Mouse (Mus musculus): ENCODE measurements around the gene Usp30. TPM values are rescaled to one million over a fixed set of nuclear protein-coding genes. Genes with fewer than 3 reads are reported as not detected.

The Usp30 gene
- polyA plus RNA-seq (2015; fragmentation: Nextera tagmentation; extraction: Ambion mirVana): 16.2 and 16.8 TPM in 2 replicates

DNA sequence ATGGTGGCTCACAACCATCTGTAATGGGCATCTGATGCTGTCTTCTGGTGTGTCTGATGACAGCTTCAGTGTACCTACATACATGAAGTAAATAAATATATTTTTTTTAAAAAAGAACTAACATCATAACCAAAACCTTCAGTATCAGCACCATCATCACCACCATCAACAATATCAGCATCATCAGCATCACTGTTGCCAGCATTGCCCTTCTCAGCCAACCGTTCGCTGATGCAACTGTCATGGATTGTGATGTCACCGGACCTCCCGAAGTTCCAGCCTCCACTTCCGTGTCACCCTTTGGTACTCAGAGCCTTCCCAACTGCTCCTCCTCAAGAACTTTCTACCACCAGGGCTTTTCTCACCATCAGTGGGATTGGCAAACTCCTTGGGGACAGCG, at the start of gene Usp30:
Gene Usp30 (plus strand): TSS at position 301 of the 400 bp plus-strand sequence.
- no peaks in the 10 kb centered on the region for H3K27me3 ChIP-seq
- H3K9ac ChIP-seq: no peak within 1 kb of the TSS
- no peak within 1 kb of the TSS for H3K27ac ChIP-seq
- H3K36me3 ChIP-seq: peaks cover 40% of the 10 kb centered on the region
- H3K4me2 ChIP-seq: no peak within 1 kb of the TSS
- ATAC-seq (ENCODE audit: low FRiP score): no peak
- H3K4me3 ChIP-seq: no peak within 1 kb of the TSS
- H3K9me3 ChIP-seq: no peaks in the 10 kb centered on the region
- 0 out of 2 replicates have a peak, but pooled peaks cover 4% of the 10 kb centered on the region for H3K4me1 ChIP-seq (replicated peaks)
- WGBS: 97% methylated on average over 6 of the region's 6 CpGs

DNA sequence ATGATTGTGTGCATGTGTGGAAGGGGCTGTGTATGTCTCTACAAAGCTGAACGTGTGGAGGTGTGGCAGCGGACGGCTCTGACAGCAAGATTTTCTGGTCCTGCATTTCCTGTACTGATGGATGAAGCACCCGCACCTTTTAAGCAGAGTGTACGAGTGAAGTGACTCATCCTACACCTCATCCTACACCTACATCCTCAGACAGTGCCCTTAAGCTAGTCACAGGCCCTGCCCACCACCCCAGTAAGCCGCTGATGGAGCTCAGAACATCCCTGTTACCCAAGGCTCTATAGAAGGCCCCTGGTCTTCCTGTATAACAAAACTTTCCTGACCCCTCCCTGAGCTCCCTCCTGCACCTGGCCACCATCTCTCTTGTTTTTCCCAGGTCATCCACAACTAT, 40.9 kb upstream of the Usp30 start:
- no peak overlapping the region for H3K27ac ChIP-seq
- no peak for ATAC-seq (ENCODE audit: low FRiP score)
- H3K9me3 ChIP-seq: no peaks in the 10 kb centered on the region
- no peak overlapping the region for H3K4me3 ChIP-seq
- no peak overlapping the region for H3K9ac ChIP-seq
- WGBS: 71% methylated on average over 6 of the region's 6 CpGs
- 0 out of 2 replicates have a peak overlapping the region, but pooled peaks have one; percentile 9 for H3K4me2 ChIP-seq
- H3K4me1 ChIP-seq (replicated peaks): peaks cover 9% of the 10 kb centered on the region
- H3K27me3 ChIP-seq: no peaks in the 10 kb centered on the region
- peaks cover 23% of the 10 kb centered on the region for H3K36me3 ChIP-seq

DNA sequence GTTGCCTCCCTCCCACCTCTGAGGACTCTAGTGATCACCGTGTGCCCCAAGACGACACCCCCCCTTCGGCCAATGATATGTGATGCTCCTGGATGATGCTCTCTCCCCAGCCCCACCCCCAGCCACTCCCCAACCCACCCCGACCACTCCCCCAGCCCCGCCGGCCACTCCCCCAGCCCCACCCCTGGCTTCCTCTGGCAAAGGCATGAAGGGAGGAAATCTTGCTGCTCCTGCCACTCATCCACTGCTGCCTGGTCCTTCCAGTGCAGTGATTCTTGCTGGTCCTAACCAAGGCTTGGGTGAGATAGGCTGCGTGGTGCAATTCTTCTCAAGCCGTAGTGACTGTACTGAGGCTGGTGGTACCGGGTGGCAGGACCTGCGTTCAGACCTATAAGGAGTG, 40.4 kb upstream of the Usp30 start:
- peaks cover 28% of the 10 kb centered on the region for H3K36me3 ChIP-seq
- 10% methylated on average over 10 of the region's 10 CpGs for WGBS
- no peak overlapping the region for H3K9ac ChIP-seq
- H3K4me1 ChIP-seq (replicated peaks): peaks cover 9% of the 10 kb centered on the region
- no peaks in the 10 kb centered on the region for H3K9me3 ChIP-seq
- no peaks in the 10 kb centered on the region for H3K27me3 ChIP-seq
- H3K27ac ChIP-seq: no peak overlapping the region
- peak overlapping the region; percentile 9; the same call in 1 of the 2 replicates for H3K4me2 ChIP-seq
- no peak overlapping the region for H3K4me3 ChIP-seq
- ATAC-seq (ENCODE audit: low FRiP score): peak; percentile 46; the same call in 1 of the 2 replicates

DNA sequence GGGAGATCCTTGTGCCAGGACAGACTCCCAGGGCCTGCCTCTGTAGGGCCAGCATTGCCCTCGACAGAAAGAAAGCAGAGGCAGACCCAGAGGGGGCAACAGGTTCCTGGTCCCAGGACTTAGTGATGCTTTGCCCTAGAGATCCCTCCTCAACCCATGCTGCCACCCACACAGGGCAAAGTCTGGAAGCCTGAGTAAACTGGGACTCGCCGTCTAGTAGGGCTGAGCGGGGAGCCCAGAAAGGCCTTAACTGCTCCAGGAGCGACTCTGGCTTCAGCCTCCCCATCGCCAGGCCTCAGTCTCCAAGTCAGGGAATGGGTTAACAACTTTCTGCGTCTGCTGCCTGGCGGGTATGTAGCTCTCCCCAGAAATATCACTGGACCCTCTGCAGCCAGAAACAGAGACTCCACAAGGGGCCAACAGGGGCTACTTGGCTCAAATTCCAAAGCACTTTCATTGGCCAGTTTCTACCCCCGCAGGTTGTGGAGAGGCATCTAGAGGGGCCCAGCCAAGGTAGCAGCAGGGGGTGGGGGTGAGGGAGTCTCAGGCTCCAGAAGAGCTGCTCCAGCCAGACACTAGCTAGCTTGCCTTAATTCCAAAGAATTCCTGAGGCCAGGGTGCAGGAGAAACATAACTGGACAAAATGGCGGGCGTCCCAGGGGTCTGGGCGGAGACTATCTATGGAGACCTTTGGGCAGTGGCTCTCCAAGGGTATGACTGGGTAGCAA, 37.9 kb upstream of the Usp30 start:
- H3K27ac ChIP-seq: no peak overlapping the region
- no peak overlapping the region for H3K4me2 ChIP-seq
- no peaks in the 10 kb centered on the region for H3K27me3 ChIP-seq
- H3K4me1 ChIP-seq (replicated peaks): peaks cover 9% of the 10 kb centered on the region
- no peak overlapping the region for H3K9ac ChIP-seq
- ATAC-seq (ENCODE audit: low FRiP score): no peak
- H3K36me3 ChIP-seq: peaks cover 52% of the 10 kb centered on the region
- H3K4me3 ChIP-seq: no peak overlapping the region
- no peaks in the 10 kb centered on the region for H3K9me3 ChIP-seq
- 93% methylated on average over 12 of the region's 12 CpGs for WGBS

DNA sequence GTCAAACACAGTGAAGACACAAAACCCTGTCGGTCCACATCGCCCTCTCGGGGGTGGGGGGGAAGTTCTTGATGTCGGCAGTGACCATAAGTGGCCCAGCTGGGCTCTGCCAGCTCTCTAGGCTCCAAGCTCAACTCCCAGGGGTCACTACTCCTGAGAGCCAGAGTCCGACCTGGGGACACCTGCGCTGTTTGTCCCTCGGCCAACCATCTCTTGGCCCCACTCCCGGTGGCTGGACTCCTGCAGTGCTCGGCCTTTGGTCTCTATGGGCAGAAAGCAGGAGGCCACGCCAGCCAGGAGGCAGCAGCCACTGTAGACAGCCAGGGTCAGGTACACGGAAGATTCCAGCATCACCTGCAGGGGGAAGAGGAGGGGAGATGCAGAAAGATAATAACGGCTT, 37.1 kb upstream of the Usp30 start:
- Histone ChIP-seq H3K27ac (no peak overlapping the region), H3K4me2 (no peak overlapping the region), H3K27me3 (no peaks in the 10 kb centered on the region), H3K9me3 (no peaks in the 10 kb centered on the region), H3K4me3 (no peak overlapping the region), H3K4me1 (replicated peaks) (peaks cover 9% of the 10 kb centered on the region), H3K36me3 (peaks cover 59% of the 10 kb centered on the region), H3K9ac (no peak overlapping the region)
- 86% methylated on average over 12 of the region's 12 CpGs for WGBS
- ATAC-seq (ENCODE audit: low FRiP score): no peak

DNA sequence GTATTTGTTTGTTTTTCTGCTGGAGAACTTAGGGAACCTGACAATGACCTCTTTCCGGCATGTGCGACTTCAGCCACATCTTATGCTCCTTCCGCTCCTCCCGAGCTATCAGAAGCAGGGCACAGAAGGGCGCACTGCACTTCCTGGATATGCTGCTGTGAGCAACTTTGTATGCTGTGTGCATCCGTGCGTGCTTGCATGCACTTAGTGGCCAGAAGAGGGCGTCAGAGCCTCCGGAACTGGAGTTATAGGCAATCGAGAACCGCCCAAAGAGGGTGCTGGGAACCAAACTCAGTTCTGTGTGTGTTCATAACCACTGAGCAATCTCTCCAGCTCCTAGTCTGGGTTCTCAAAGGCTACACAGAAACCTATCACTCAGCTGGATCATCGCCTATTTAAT, 34.6 kb upstream of the Usp30 start:
- Histone ChIP-seq H3K27me3 (no peaks in the 10 kb centered on the region), H3K36me3 (peaks cover 75% of the 10 kb centered on the region), H3K9me3 (no peaks in the 10 kb centered on the region), H3K27ac (no peak overlapping the region), H3K9ac (no peak overlapping the region), H3K4me2 (no peak overlapping the region), H3K4me3 (no peak overlapping the region), H3K4me1 (replicated peaks) (no peaks in the 10 kb centered on the region; the same call in 1 of the 2 replicates)
- no peak for ATAC-seq (ENCODE audit: low FRiP score)
- 92% methylated on average over 12 of the region's 12 CpGs for WGBS

DNA sequence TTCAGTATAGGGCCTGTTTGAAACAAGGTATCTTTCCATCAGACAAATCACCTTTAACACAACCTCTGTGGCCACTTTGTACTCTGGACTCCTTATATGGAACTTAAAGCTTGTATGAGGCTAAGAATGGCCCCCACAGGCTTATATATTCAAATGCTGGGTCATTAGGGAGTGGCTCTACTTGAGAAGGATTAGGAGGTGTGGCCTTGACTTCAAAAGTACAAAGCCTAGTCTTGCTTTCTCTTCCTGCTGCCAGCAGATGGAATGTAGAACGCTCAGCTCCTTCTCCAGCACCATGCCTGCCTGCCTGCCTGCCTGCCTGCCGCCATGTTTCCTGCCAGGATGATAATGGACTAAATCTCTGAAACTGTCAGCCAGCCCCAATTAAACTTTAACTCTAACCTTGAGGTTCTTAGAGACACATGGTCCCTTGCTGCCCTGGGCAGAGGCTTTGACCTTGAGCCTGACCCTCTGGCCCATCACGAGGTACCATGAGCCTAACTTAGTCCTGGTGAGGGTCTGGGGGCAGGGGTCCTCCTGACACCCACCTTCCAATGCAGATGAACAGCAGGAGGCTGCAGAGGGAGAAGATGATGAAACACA, 33.0 kb upstream of the Usp30 start:
- H3K9me3 ChIP-seq: no peaks in the 10 kb centered on the region
- WGBS: 87% methylated on average over 3 of the region's 3 CpGs
- H3K4me3 ChIP-seq: no peak overlapping the region
- no peak overlapping the region for H3K4me2 ChIP-seq
- H3K9ac ChIP-seq: no peak overlapping the region
- H3K4me1 ChIP-seq (replicated peaks): no peaks in the 10 kb centered on the region; the same call in 1 of the 2 replicates
- no peak overlapping the region for H3K27ac ChIP-seq
- H3K36me3 ChIP-seq: peaks cover 78% of the 10 kb centered on the region
- no peaks in the 10 kb centered on the region for H3K27me3 ChIP-seq
- no peak for ATAC-seq (ENCODE audit: low FRiP score)

DNA sequence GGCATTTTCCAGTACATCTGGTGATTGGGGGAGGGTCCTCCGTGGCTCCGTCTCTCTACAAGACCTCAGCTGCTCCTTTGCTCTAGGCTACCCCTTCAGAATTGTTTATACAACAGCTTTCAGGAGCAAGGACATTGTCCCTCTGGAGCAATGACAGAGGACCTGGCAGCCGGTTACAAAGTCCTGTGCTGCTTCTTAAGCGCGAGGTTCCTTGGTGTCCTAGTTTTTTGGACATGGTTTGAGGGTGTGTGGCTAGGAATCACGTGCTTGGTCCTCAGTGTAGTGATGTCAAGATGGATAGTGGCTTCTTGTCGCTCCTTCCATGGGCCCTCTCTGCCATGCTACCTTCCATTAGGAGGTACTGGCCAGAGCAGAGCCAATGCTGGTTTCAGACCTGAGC, 30.9 kb upstream of the Usp30 start:
- no peaks in the 10 kb centered on the region for H3K9me3 ChIP-seq
- 87% methylated on average over 7 of the region's 7 CpGs for WGBS
- peaks cover 73% of the 10 kb centered on the region for H3K36me3 ChIP-seq

DNA sequence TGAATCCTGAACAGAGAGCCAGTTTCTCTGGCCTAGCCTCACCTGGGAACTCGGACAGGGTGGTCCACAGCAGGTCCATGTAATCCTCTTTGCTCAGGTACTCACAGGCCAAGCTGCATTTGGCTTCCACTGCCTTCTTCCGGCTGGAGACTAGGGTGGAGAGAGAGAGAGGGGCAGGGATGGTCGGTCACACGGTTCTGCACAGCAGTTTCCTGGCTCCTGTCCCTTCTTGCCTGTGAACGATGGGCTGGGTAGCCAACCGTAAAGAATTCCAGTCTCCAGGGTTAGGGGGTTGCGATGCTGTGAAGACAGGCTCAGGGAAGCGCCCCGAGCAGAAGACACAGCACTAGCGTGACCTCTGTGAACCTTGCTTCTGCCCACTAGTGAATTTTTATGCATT, 30.1 kb upstream of the Usp30 start:
- H3K27ac ChIP-seq: no peak overlapping the region
- no peaks in the 10 kb centered on the region; the same call in 1 of the 2 replicates for H3K4me1 ChIP-seq (replicated peaks)
- no peak overlapping the region for H3K4me2 ChIP-seq
- H3K9ac ChIP-seq: no peak overlapping the region
- H3K4me3 ChIP-seq: no peak overlapping the region
- peaks cover 66% of the 10 kb centered on the region for H3K36me3 ChIP-seq
- 40% methylated on average over 10 of the region's 10 CpGs for WGBS
- H3K9me3 ChIP-seq: no peaks in the 10 kb centered on the region
- no peak for ATAC-seq (ENCODE audit: low FRiP score)
- H3K27me3 ChIP-seq: no peaks in the 10 kb centered on the region

More for the DNA sequence above, 30.9 kb upstream of the Usp30 start:
- H3K4me3 ChIP-seq: no peak overlapping the region
- H3K4me2 ChIP-seq: no peak overlapping the region
- no peaks in the 10 kb centered on the region for H3K27me3 ChIP-seq
- H3K9ac ChIP-seq: no peak overlapping the region
- H3K27ac ChIP-seq: no peak overlapping the region
- no peaks in the 10 kb centered on the region; the same call in 1 of the 2 replicates for H3K4me1 ChIP-seq (replicated peaks)
- no peak for ATAC-seq (ENCODE audit: low FRiP score)

DNA sequence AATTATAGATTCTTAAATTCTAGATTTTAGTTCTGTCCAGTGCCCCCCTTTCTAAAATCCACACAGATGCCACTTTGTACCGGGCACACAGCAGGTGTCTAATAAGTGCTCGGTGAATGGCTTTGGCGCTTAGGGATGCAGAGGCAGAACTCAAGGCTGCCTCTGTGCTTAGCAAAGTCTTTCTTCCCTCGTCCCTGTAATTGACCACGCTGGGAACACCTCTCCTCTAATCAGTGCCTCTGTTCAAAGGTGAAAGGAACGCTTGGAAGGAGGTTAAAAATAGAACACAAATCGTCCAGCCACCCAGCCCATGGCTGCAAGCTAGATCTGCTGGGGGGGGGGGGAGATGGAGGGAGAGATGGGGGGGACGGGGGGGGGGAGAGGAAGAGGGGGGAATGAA, 24.8 kb upstream of the Usp30 start:
- H3K36me3 ChIP-seq: peaks cover 68% of the 10 kb centered on the region
- no peak overlapping the region for H3K27ac ChIP-seq
- no peak overlapping the region for H3K4me2 ChIP-seq
- no peak overlapping the region for H3K4me3 ChIP-seq
- WGBS: 32% methylated on average over 7 of the region's 8 CpGs
- no peak overlapping the region for H3K9ac ChIP-seq
- H3K9me3 ChIP-seq: no peaks in the 10 kb centered on the region
- 0 out of 2 replicates have a peak, but pooled peaks cover 5% of the 10 kb centered on the region for H3K27me3 ChIP-seq
- H3K4me1 ChIP-seq (replicated peaks): peaks cover 4% of the 10 kb centered on the region
- ATAC-seq (ENCODE audit: low FRiP score): no peak

DNA sequence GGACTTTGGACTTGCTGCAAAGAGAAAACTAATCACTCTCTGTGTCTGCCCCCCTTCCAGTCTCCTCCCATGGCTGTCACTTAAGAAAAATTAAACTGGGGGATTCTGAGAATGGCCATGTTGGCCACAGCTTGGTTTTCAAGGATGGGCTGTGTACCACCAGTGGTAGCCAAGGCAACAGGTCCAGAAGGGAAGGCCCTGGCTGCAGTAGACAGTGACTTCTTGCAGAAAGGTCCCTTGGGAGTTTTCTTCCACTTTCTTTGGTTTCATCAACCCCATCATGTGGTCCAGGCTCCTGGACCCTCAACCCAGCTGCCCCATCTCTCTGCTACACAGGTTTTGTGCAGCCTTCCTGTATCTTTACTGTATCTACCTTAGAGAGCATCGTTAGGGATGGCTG, 24.4 kb upstream of the Usp30 start:
- no peak overlapping the region for H3K9ac ChIP-seq
- H3K9me3 ChIP-seq: no peaks in the 10 kb centered on the region
- 0 out of 2 replicates have a peak, but pooled peaks cover 5% of the 10 kb centered on the region for H3K27me3 ChIP-seq
- no peak overlapping the region for H3K27ac ChIP-seq
- no peak for ATAC-seq (ENCODE audit: low FRiP score)
- WGBS: 58% methylated on average over 1 of the region's 1 CpGs
- H3K4me3 ChIP-seq: no peak overlapping the region
- H3K4me1 ChIP-seq (replicated peaks): peaks cover 4% of the 10 kb centered on the region
- no peak overlapping the region for H3K4me2 ChIP-seq
- peaks cover 68% of the 10 kb centered on the region for H3K36me3 ChIP-seq

DNA sequence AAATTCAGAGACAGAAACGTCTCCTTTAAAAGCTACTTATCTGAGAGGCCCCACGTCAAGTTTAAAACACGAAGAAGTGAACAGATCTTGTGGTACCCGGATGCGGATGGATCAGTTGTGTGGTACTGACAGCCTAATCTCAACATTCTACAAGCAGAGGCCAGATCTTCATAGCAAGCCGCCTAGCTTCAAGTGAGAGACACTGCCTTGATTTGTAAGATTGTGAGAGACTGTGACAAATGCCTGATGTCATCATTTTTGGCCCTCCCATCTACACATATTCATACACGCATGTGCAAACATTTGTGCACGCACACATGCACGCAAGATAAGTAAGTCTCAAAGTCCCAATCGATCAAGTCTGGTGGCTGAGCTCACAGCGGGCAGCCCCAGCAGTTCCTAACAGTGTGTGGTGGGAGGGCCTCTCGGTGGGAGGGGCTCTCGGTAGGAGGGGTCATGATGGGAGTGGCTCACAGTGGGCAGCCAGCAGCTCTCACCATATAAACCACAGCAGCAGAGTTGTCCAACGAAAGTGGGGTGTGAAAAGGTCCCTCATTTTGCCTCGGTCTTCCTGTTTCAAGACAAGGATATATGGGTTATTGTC, 23.8 kb upstream of the Usp30 start:
- no peak overlapping the region for H3K4me2 ChIP-seq
- H3K36me3 ChIP-seq: peaks cover 68% of the 10 kb centered on the region
- H3K27me3 ChIP-seq: 0 out of 2 replicates have a peak, but pooled peaks cover 5% of the 10 kb centered on the region
- H3K9me3 ChIP-seq: no peaks in the 10 kb centered on the region
- peaks cover 4% of the 10 kb centered on the region for H3K4me1 ChIP-seq (replicated peaks)
- WGBS: 23% methylated on average over 15 of the region's 15 CpGs
- ATAC-seq (ENCODE audit: low FRiP score): no peak
- H3K9ac ChIP-seq: no peak overlapping the region
- H3K4me3 ChIP-seq: no peak overlapping the region
- no peak overlapping the region for H3K27ac ChIP-seq
